ENCODE assay signal across 15 mouse cellular contexts in genomic region chr17:30866966-30867365, GRCm38 (mm10). TPM values are rescaled to one million over a fixed set of nuclear protein-coding genes. Genes with fewer than 3 reads are reported as not detected.
DNase-seq lines count a peak whose midpoint lies in the region; ATAC-seq and TF ChIP-seq lines count a peak whose summit lies in the region.
"Had no signal": no experiment of that assay in that cellular context is flagged by ENCODE, and none has a peak within 500 bp of the region (broad histone marks: within the 10 kb centered on the region; RNA-seq: fewer than 3 reads in every experiment).

No protein-coding gene starts in this region.

- H3K4me3 ChIP-seq in gastrocnemius, adult 2 months, result peak overlapping the region; percentile 21; the same call in 1 of the 2 replicates
- no peak overlapping the region for H3K4me3 ChIP-seq in lung, embryonic 16.5 days (ENCODE audit: low read length)
- no peak overlapping the region for H3K4me3 ChIP-seq in lung, adult 2 months (replicated peaks; ENCODE audit: extremely low read depth, low read depth, low read length)
- H3K4me3 ChIP-seq in midbrain, postnatal 0 days (ENCODE audit: low read depth, low read length), result no peak overlapping the region
- no peak overlapping the region for H3K4me3 ChIP-seq in forebrain, embryonic 12.5 days (replicated peaks)
- H3K4me3 ChIP-seq: heart, embryonic 12.5 days; midbrain, embryonic 10.5 days; neural tube, embryonic 12.5 days had no signal

- H3K4me1 ChIP-seq in lung, embryonic 16.5 days (replicated peaks; ENCODE audit: control insufficient read depth, insufficient read depth, low read length), result no peaks in the 10 kb centered on the region; the same call in 1 of the 2 replicates
- peaks cover 5% of the 10 kb centered on the region; the same call in 1 of the 2 replicates for H3K4me1 ChIP-seq in lung, adult 2 months (ENCODE audit: control insufficient read depth, insufficient read depth, low read length)
- peaks cover 4% of the 10 kb centered on the region; the same call in 1 of the 2 replicates for H3K4me1 ChIP-seq in midbrain, postnatal 0 days (ENCODE audit: insufficient read depth, low read length)
- H3K4me1 ChIP-seq in forebrain, embryonic 12.5 days, result peaks cover 5% of the 10 kb centered on the region
- H3K4me1 ChIP-seq: neural tube, embryonic 12.5 days had no signal

- no peak for TF ChIP-seq CTCF in gastrocnemius, adult 2 months (IDR thresholded peaks at IDR 0.05)
- no peak for TF ChIP-seq CTCF in lung, adult 2 months (IDR thresholded peaks at IDR 0.05; ENCODE audit: insufficient read depth, low read length)
- no peak for TF ChIP-seq CTCF in midbrain, postnatal 0 days (IDR thresholded peaks at IDR 0.05)

- H3K27ac ChIP-seq in gastrocnemius, adult 2 months, result no peak overlapping the region
- H3K27ac ChIP-seq in lung, embryonic 16.5 days (ENCODE audit: low read length), result 0 out of 2 replicates have a peak overlapping the region, but pooled peaks have one; percentile 16
- no peak overlapping the region for H3K27ac ChIP-seq in midbrain, postnatal 0 days (ENCODE audit: low read depth, low read length)
- H3K27ac ChIP-seq in forebrain, embryonic 12.5 days, result no peak overlapping the region
- H3K27ac ChIP-seq: liver, embryonic 14.5 days; midbrain, embryonic 10.5 days; neural tube, embryonic 12.5 days had no signal

- H3K4me2 ChIP-seq in lung, embryonic 16.5 days (ENCODE audit: low read depth, low read length), result no peak overlapping the region
- H3K4me2 ChIP-seq in midbrain, postnatal 0 days (ENCODE audit: low read depth, low read length, poor library complexity, severe bottlenecking), result no peak overlapping the region
- H3K4me2 ChIP-seq in forebrain, embryonic 12.5 days, result no peak overlapping the region
- H3K4me2 ChIP-seq: heart, embryonic 12.5 days; neural tube, embryonic 12.5 days had no signal

- H3K9ac ChIP-seq in lung, embryonic 16.5 days (ENCODE audit: low read length), result no peak overlapping the region
- no peak overlapping the region for H3K9ac ChIP-seq in midbrain, postnatal 0 days (replicated peaks; ENCODE audit: low read length, poor library complexity, severe bottlenecking)
- no peak overlapping the region for H3K9ac ChIP-seq in forebrain, embryonic 12.5 days
- H3K9ac ChIP-seq: heart, embryonic 12.5 days; liver, embryonic 14.5 days; neural tube, embryonic 12.5 days had no signal

- TF ChIP-seq POLR2A in lung, adult 2 months (IDR thresholded peaks at IDR 0.05; ENCODE audit: borderline replicate concordance, extremely low read depth, low read depth, low read length), result no peak

- ATAC-seq in lung, embryonic 16.5 days (ENCODE audit: low read depth), result no peak
- no peak for ATAC-seq in midbrain, postnatal 0 days (ENCODE audit: low FRiP score)
- ATAC-seq in forebrain, embryonic 12.5 days (ENCODE audit: low FRiP score), result no peak

- no peaks in the 10 kb centered on the region for H3K36me3 ChIP-seq in lung, embryonic 16.5 days (ENCODE audit: control insufficient read depth, insufficient read depth, low read length)
- H3K36me3 ChIP-seq in midbrain, postnatal 0 days (ENCODE audit: insufficient read depth, low read length), result no peaks in the 10 kb centered on the region
- H3K36me3 ChIP-seq in forebrain, embryonic 12.5 days (replicated peaks), result no peaks in the 10 kb centered on the region
- H3K36me3 ChIP-seq: heart, embryonic 12.5 days; midbrain, embryonic 10.5 days; neural tube, embryonic 12.5 days had no signal

- WGBS in lung, embryonic 16.5 days, result 48% methylated on average over 9 of the region's 9 CpGs
- 46% methylated on average over 9 of the region's 9 CpGs for WGBS in lung, adult 2 months
- 71% methylated on average over 9 of the region's 9 CpGs for WGBS in midbrain, postnatal 0 days
- WGBS in forebrain, embryonic 12.5 days, result 83% methylated on average over 9 of the region's 9 CpGs

- no peak for DNase-seq in gastrocnemius, adult 2 months
- no peak for DNase-seq in gastrocnemius, postnatal 14 days
- DNase-seq in lung, adult 2 months, result no peak
- DNase-seq in induced T-regulatory cell, adult 2 months (ENCODE audit: low read depth), result peak; percentile 4
- DNase-seq in midbrain, postnatal 0 days (ENCODE audit: low spot score), result no peak
- no peak for DNase-seq in retina, embryonic 14.5 days (ENCODE audit: low spot score)
- DNase-seq: B cell, adult 2 months had no signal

- H3K9me3 ChIP-seq in lung, embryonic 16.5 days (ENCODE audit: control insufficient read depth, low read length), result no peaks in the 10 kb centered on the region
- H3K9me3 ChIP-seq in midbrain, postnatal 0 days (ENCODE audit: low read length), result no peaks in the 10 kb centered on the region
- no peaks in the 10 kb centered on the region for H3K9me3 ChIP-seq in forebrain, embryonic 12.5 days
- H3K9me3 ChIP-seq: heart, embryonic 12.5 days; midbrain, embryonic 10.5 days; neural tube, embryonic 12.5 days had no signal

- H3K27me3 ChIP-seq in lung, embryonic 16.5 days (ENCODE audit: control insufficient read depth, insufficient read depth, low read depth, low read length), result no peaks in the 10 kb centered on the region
- no peaks in the 10 kb centered on the region for H3K27me3 ChIP-seq in midbrain, postnatal 0 days (ENCODE audit: insufficient read depth, low read length)
- H3K27me3 ChIP-seq in forebrain, embryonic 12.5 days, result no peaks in the 10 kb centered on the region
- H3K27me3 ChIP-seq: heart, embryonic 12.5 days; neural tube, embryonic 12.5 days had no signal

- intact Hi-C loops in gastrocnemius, adult 2 months (cut with DNase I), result no loop called here
- intact Hi-C loops in gastrocnemius, postnatal 14 days (cut with DNase I; ENCODE audit: low total_unique reads), result no loop called here

RNA-seq across cellular contexts. Expression of gene Glp1r, which starts 34.7 kb away (rescaled TPM):
- not detected for total RNA-seq in gastrocnemius, adult 2 months (2021)
- not detected for total RNA-seq in gastrocnemius, postnatal 14 days (2021)
- polyA plus RNA-seq in lung, embryonic 16.5 days (2015; fragmentation: Nextera tagmentation; extraction: Ambion mirVana), result 12.7 and 12.9 TPM in 2 replicates
- 43.6 and 54.1 TPM in 2 replicates for polyA plus RNA-seq in lung, adult 2 months (2012; rRNA removed)
- 3.3 and 3.4 TPM in 2 replicates for total RNA-seq in midbrain, postnatal 0 days (2014; rRNA removed)
- polyA plus RNA-seq in midbrain, postnatal 0 days (2015; fragmentation: Nextera tagmentation; extraction: Ambion mirVana), result 1.2 and 1.5 TPM in 2 replicates
- 0.05 TPM in 2 replicates for polyA plus RNA-seq in forebrain, embryonic 12.5 days (2016; fragmentation: Nextera tagmentation; extraction: Ambion mirVana)
- total RNA-seq: common myeloid progenitor, adult 5-6 weeks had no signal
- polyA plus RNA-seq: G1E; midbrain, embryonic 10.5 days had no signal
